Mouse (Mus musculus) embryonic facial prominence, embryonic 14.5 days (tissue): ENCODE results near the gene Cd1d1. TPM values are rescaled to one million over a fixed set of nuclear protein-coding genes. Genes with fewer than 3 reads are reported as not detected.

Source experiments
- ATAC-seq: fragments of 200-750 bp; cut with Nextera tagmentation; 2 replicates; pipeline ENCODE4 v1.8.0; 2017; ENCODE audit warnings: low read depth, moderate number of reproducible peaks, moderate TSS enrichment
- DNase-seq: peaks from one replicate; pipeline ENCODE4 v3.0.0-alpha.2; 2015; ENCODE audit warnings: low spot score
- H3K27ac ChIP-seq: fragments of 300-500 bp; sonication (generic); replicated peaks from 2 replicates; pipeline ENCODE4 v1.5.1; 2014; ENCODE audit warnings: low read depth, mild to moderate bottlenecking, low read length, moderate library complexity
- H3K27me3 ChIP-seq: fragments of 300-500 bp; sonication (generic); replicated peaks from 2 replicates; pipeline ENCODE4 v1.6.1; 2014; ENCODE audit warnings: low read length; ENCODE audit not compliant: control insufficient read depth, insufficient read depth
- H3K36me3 ChIP-seq: fragments of 300-500 bp; sonication (generic); 2 replicates; pipeline ENCODE4 v1.6.1; 2014; ENCODE audit warnings: low read length, mixed read lengths; ENCODE audit not compliant: control insufficient read depth, insufficient read depth
- H3K4me1 ChIP-seq: fragments of 300-500 bp; sonication (generic); 2 replicates; pipeline ENCODE4 v1.6.1; 2014; ENCODE audit warnings: antibody characterized with exemption, low read length; ENCODE audit not compliant: control insufficient read depth, insufficient read depth
- H3K4me2 ChIP-seq: fragments of 300-500 bp; sonication (generic); 2 replicates; pipeline ENCODE4 v1.6.1; 2014; ENCODE audit warnings: low read depth, mild to moderate bottlenecking, low read length, moderate library complexity, mixed read lengths
- H3K4me3 ChIP-seq: fragments of 300-500 bp; sonication (generic); 2 replicates; pipeline ENCODE4 v1.5.1; 2014; ENCODE audit warnings: low read depth, mild to moderate bottlenecking, low read length
- H3K9ac ChIP-seq: fragments of 300-500 bp; sonication (generic); 2 replicates; pipeline ENCODE4 v1.6.1; 2014; ENCODE audit warnings: low read depth, mild to moderate bottlenecking, low read length, moderate library complexity, mixed read lengths
- H3K9me3 ChIP-seq: fragments of 300-500 bp; sonication (generic); 2 replicates; pipeline ENCODE4 v1.6.1; 2016; ENCODE audit warnings: low read length; ENCODE audit not compliant: control insufficient read depth
- WGBS: fragments of 180-500 bp; shearing (Covaris S2); extraction: QIAGEN DNeasy Blood & Tissue Kit; methylation state at CpG from one replicate; pipeline ENCODE4 v1.1.7; 2014; 5-methylcytosine and 5-hydroxymethylcytosine counted together
- polyA plus RNA-seq: library from polyadenylated mRNA; unstranded; fragments of >200 nt; fragmentation: Nextera tagmentation; extraction: Ambion mirVana; gene quantifications from 2 replicates; pipeline ENCODE4 v1.2.1, GENCODE M21; 2014

The Cd1d1 gene
- polyA plus RNA-seq, 1 experiment from 2014 or later, result 26.6 TPM

- Histone ChIP-seq H3K4me1 (no peaks in the 10 kb centered on the region), H3K9me3 (peaks cover under 1% of the 10 kb centered on the region; the same call in 1 of the 2 replicates), H3K9ac (peak overlapping the region; percentile 72), H3K27me3 (no peaks in the 10 kb centered on the region), H3K27ac (peak overlapping the region; percentile 65), H3K4me2 (peak overlapping the region; percentile 58), H3K36me3 (no peaks in the 10 kb centered on the region), H3K4me3 (peak overlapping the region; percentile 44)
- WGBS, result 11% methylated on average over 11 of the region's 12 CpGs
- DNase-seq (peak; percentile 48), ATAC-seq (peak; percentile 86)
These were observed 12.8 kb downstream of the Cd1d1 start for GRCm38 (mm10) chr3:86986490-86986889.

- H3K9me3 ChIP-seq, result peaks cover 3% of the 10 kb centered on the region; the same call in 1 of the 2 replicates
- no peak overlapping the region for H3K4me2 ChIP-seq
- no peak overlapping the region for H3K4me3 ChIP-seq
- H3K4me1 ChIP-seq, result no peaks in the 10 kb centered on the region
- WGBS, result 88% methylated on average over 6 of the region's 6 CpGs
- ATAC-seq (no peak), DNase-seq (no peak)
- no peak overlapping the region for H3K9ac ChIP-seq
- no peaks in the 10 kb centered on the region for H3K36me3 ChIP-seq
- no peak overlapping the region for H3K27ac ChIP-seq
- no peaks in the 10 kb centered on the region for H3K27me3 ChIP-seq
These were observed 15.9 kb downstream of the Cd1d1 start for GRCm38 (mm10) chr3:86983382-86983781.

- H3K27ac ChIP-seq, result no peak overlapping the region; the same call in 1 of the 2 replicates
- no peak overlapping the region for H3K9ac ChIP-seq
- peaks cover 2% of the 10 kb centered on the region; the same call in 1 of the 2 replicates for H3K4me1 ChIP-seq
- H3K27me3 ChIP-seq, result no peaks in the 10 kb centered on the region
- peak; percentile 82 for DNase-seq
- no peaks in the 10 kb centered on the region for H3K36me3 ChIP-seq
- H3K9me3 ChIP-seq, result peaks cover 3% of the 10 kb centered on the region; the same call in 1 of the 2 replicates
- peak; percentile 33; the same call in 1 of the 2 replicates for ATAC-seq
- no peak overlapping the region for H3K4me3 ChIP-seq
- 11% methylated on average over 8 of the region's 8 CpGs for WGBS
- peak overlapping the region; percentile 20; the same call in 1 of the 2 replicates for H3K4me2 ChIP-seq
These were observed 22.7 kb downstream of the Cd1d1 start for GRCm38 (mm10) chr3:86976546-86976945.

- ATAC-seq, result no peak
- Histone ChIP-seq H3K36me3 (no peaks in the 10 kb centered on the region), H3K9me3 (no peaks in the 10 kb centered on the region), H3K4me1 (peaks cover 2% of the 10 kb centered on the region; the same call in 1 of the 2 replicates), H3K27ac (no peak overlapping the region), H3K4me3 (no peak overlapping the region), H3K9ac (no peak overlapping the region), H3K27me3 (no peaks in the 10 kb centered on the region), H3K4me2 (no peak overlapping the region)
- peak; percentile 38 for DNase-seq
- WGBS, result 55% methylated on average over 2 of the region's 2 CpGs
These were observed 24.1 kb downstream of the Cd1d1 start for GRCm38 (mm10) chr3:86975150-86975549.

GRCm38 (mm10) chr3:86962665-86963435 is 36.4 kb downstream of the Cd1d1 start:
- 79% methylated on average over 17 of the region's 17 CpGs for WGBS
- Histone ChIP-seq H3K36me3 (no peaks in the 10 kb centered on the region), H3K27me3 (no peaks in the 10 kb centered on the region), H3K4me2 (no peak overlapping the region), H3K9me3 (no peaks in the 10 kb centered on the region), H3K4me1 (no peaks in the 10 kb centered on the region), H3K4me3 (no peak overlapping the region), H3K9ac (no peak overlapping the region), H3K27ac (no peak overlapping the region)
- DNase-seq (no peak), ATAC-seq (no peak)

- H3K27me3 ChIP-seq, result no peaks in the 10 kb centered on the region
- no peak for DNase-seq
- no peak overlapping the region for H3K27ac ChIP-seq
- H3K9ac ChIP-seq, result no peak overlapping the region
- no peak overlapping the region for H3K4me3 ChIP-seq
- ATAC-seq, result no peak
- WGBS, result 93% methylated on average over 2 of the region's 2 CpGs
- no peaks in the 10 kb centered on the region for H3K36me3 ChIP-seq
- H3K9me3 ChIP-seq, result no peaks in the 10 kb centered on the region
- no peaks in the 10 kb centered on the region for H3K4me1 ChIP-seq
- no peak overlapping the region for H3K4me2 ChIP-seq
These were observed 37.9 kb downstream of the Cd1d1 start for GRCm38 (mm10) chr3:86961395-86961669.

- no peaks in the 10 kb centered on the region for H3K27me3 ChIP-seq
- H3K27ac ChIP-seq, result no peak overlapping the region
- H3K36me3 ChIP-seq, result no peaks in the 10 kb centered on the region
- 86% methylated on average over 17 of the region's 17 CpGs for WGBS
- no peaks in the 10 kb centered on the region for H3K4me1 ChIP-seq
- no peak overlapping the region for H3K9ac ChIP-seq
- no peak overlapping the region for H3K4me2 ChIP-seq
- DNase-seq (no peak), ATAC-seq (no peak)
- H3K9me3 ChIP-seq, result no peaks in the 10 kb centered on the region
- H3K4me3 ChIP-seq, result no peak overlapping the region
These were observed 38.4 kb downstream of the Cd1d1 start for GRCm38 (mm10) chr3:86960656-86961394.

- ATAC-seq, result no peak
These were observed 40.2 kb downstream of the Cd1d1 start for GRCm38 (mm10) chr3:86959088-86959487.

More at GRCm38 (mm10) chr3:86959088-86959487, 40.2 kb downstream of the Cd1d1 start:
- H3K27ac ChIP-seq, result no peak overlapping the region
- H3K9ac ChIP-seq, result no peak overlapping the region
- 0 out of 2 replicates have a peak, but pooled peaks cover 1% of the 10 kb centered on the region for H3K9me3 ChIP-seq
- 88% methylated on average over 7 of the region's 7 CpGs for WGBS
- H3K4me3 ChIP-seq, result no peak overlapping the region
- no peak for DNase-seq
- H3K4me2 ChIP-seq, result no peak overlapping the region
- no peaks in the 10 kb centered on the region for H3K36me3 ChIP-seq
- no peaks in the 10 kb centered on the region for H3K27me3 ChIP-seq
- H3K4me1 ChIP-seq, result peaks cover 4% of the 10 kb centered on the region; the same call in 1 of the 2 replicates
